Mouse (Mus musculus) MEL (cell line): Measurements from ENCODE around the gene Spg21. TPM values are rescaled to one million over a fixed set of nuclear protein-coding genes. Genes with fewer than 3 reads are reported as not detected.

Experiments used
- DNase-seq: peaks from one replicate; pipeline ENCODE4 v3.0.0; 2011; ENCODE audit warnings: low read depth, low spot score
- H3K27ac ChIP-seq: 2 replicates; pipeline ENCODE4 v1.5.1; 2012; ENCODE audit warnings: low read depth, mild to moderate bottlenecking, control low read depth, low read length, moderate library complexity; ENCODE audit not compliant: control insufficient read depth
- H3K27me3 ChIP-seq, 2 experiments: fragments of 150-350 bp in 1 of 2; sonication (generic) in 1 of 2; 2 replicates each; pipeline ENCODE4 v1.6.1; 2012; ENCODE audit warnings: low read length in 2 of 2, mild to moderate bottlenecking in 2 of 2, improper control_type of control experiment in 1 of 2, moderate library complexity in 1 of 2; ENCODE audit not compliant: insufficient read depth in 2 of 2, control insufficient read depth in 1 of 2
- H3K36me3 ChIP-seq, 2 experiments: 2 replicates each; pipeline ENCODE4 v1.6.1; 2012 to 2014; ENCODE audit warnings: low read length in 2 of 2, improper control_type of control experiment in 1 of 2, inconsistent platforms in 1 of 2, mild to moderate bottlenecking in 1 of 2; ENCODE audit not compliant: insufficient read depth in 2 of 2, control insufficient read depth in 1 of 2
- H3K4me1 ChIP-seq, 2 experiments: fragments of 150-350 bp in 1 of 2; sonication (generic) in 1 of 2; 2 replicates each; pipeline ENCODE4 v1.6.1; 2012; ENCODE audit warnings: low read length in 2 of 2, improper control_type of control experiment in 1 of 2, mild to moderate bottlenecking in 1 of 2; ENCODE audit not compliant: insufficient read depth in 2 of 2, control insufficient read depth in 1 of 2
- H3K4me3 ChIP-seq, 2 experiments: fragments of 150-350 bp in 1 of 2; sonication (generic) in 1 of 2; 2 replicates each; pipeline ENCODE4 v1.5.1; 2012; ENCODE audit warnings: low read depth in 2 of 2, low read length in 2 of 2, mild to moderate bottlenecking in 2 of 2, moderate library complexity in 2 of 2, control low read depth in 1 of 2, improper control_type of control experiment in 1 of 2; ENCODE audit not compliant: control insufficient read depth in 1 of 2, insufficient read depth in 1 of 2
- H3K79me2 ChIP-seq: 2 replicates; pipeline ENCODE4 v1.6.1; 2012; ENCODE audit warnings: mild to moderate bottlenecking, low read length, moderate library complexity; ENCODE audit not compliant: control insufficient read depth, poor library complexity, insufficient read depth
- H3K9ac ChIP-seq: 2 replicates; pipeline ENCODE4 v1.6.1; 2012; ENCODE audit warnings: low read depth, mild to moderate bottlenecking, control low read depth, low read length, moderate library complexity; ENCODE audit not compliant: control insufficient read depth, poor library complexity, severe bottlenecking
- H3K9me3 ChIP-seq: fragments of 150-350 bp; sonication (generic); replicated peaks from 2 replicates; pipeline ENCODE4 v1.6.1; 2012; ENCODE audit warnings: mild to moderate bottlenecking, low read length, improper control_type of control experiment, moderate library complexity; ENCODE audit not compliant: insufficient read depth
- BHLHE40 ChIP-seq: IDR thresholded peaks from 2 replicates; pipeline ENCODE4 v1.6.1; 2012; ENCODE audit warnings: low read depth, mild to moderate bottlenecking, inconsistent platforms, low read length, improper control_type of control experiment, borderline replicate concordance
- CHD1 ChIP-seq: IDR thresholded peaks from 2 replicates; pipeline ENCODE4 v1.6.1; 2012; ENCODE audit warnings: low read depth, mild to moderate bottlenecking, inconsistent platforms, low read length, improper control_type of control experiment
- CHD2 ChIP-seq: IDR thresholded peaks from 2 replicates; pipeline ENCODE4 v1.6.1; 2011; ENCODE audit warnings: low read length, improper control_type of control experiment
- EP300 ChIP-seq, 2 experiments: IDR thresholded peaks; 2 replicates each; pipeline ENCODE4 v1.6.1; 2011; ENCODE audit warnings: improper control_type of control experiment in 2 of 2, low read length in 2 of 2, low read depth in 1 of 2, mild to moderate bottlenecking in 1 of 2
- ETS1 ChIP-seq: IDR thresholded peaks from 2 replicates; pipeline ENCODE4 v1.6.1; 2012; ENCODE audit warnings: low read depth, mild to moderate bottlenecking, inconsistent platforms, low read length, improper control_type of control experiment, moderate library complexity
- GABPA ChIP-seq: IDR thresholded peaks from 2 replicates; pipeline ENCODE4 v1.6.1; 2012; ENCODE audit warnings: low read depth, mild to moderate bottlenecking, inconsistent platforms, low read length, improper control_type of control experiment, moderate library complexity
- GATA1 ChIP-seq: IDR thresholded peaks from 2 replicates; pipeline ENCODE4 v1.6.1; 2011; ENCODE audit warnings: low read depth, low read length, improper control_type of control experiment
- HCFC1 ChIP-seq: IDR thresholded peaks from 2 replicates; pipeline ENCODE4 v1.6.1; 2012; ENCODE audit warnings: low read depth, mild to moderate bottlenecking, inconsistent platforms, low read length, improper control_type of control experiment, moderate library complexity
- JUND ChIP-seq: IDR thresholded peaks from 2 replicates; pipeline ENCODE4 v1.6.1; 2011; ENCODE audit warnings: low read depth, mild to moderate bottlenecking, improper control_type of control experiment, low read length
- KAT2A ChIP-seq: conservative IDR thresholded peaks from 2 replicates; pipeline ENCODE4 v1.6.1; 2012; ENCODE audit warnings: low read depth, low read length, improper control_type of control experiment, inconsistent platforms
- MAX ChIP-seq: IDR thresholded peaks from 2 replicates; pipeline ENCODE4 v1.6.1; 2011; ENCODE audit warnings: low read length, improper control_type of control experiment
- MAZ ChIP-seq: IDR thresholded peaks from 2 replicates; pipeline ENCODE4 v1.6.1; 2012; ENCODE audit warnings: low read depth, mild to moderate bottlenecking, inconsistent platforms, low read length, improper control_type of control experiment
- NRF1 ChIP-seq: IDR thresholded peaks from 2 replicates; pipeline ENCODE4 v1.6.1; 2014; ENCODE audit warnings: low read depth, mild to moderate bottlenecking, inconsistent platforms, low read length, improper control_type of control experiment, moderate library complexity; ENCODE audit not compliant: poor library complexity, insufficient read depth, severe bottlenecking
- POLR2A ChIP-seq, 2 experiments: IDR thresholded peaks; 2 replicates each; pipeline ENCODE4 v1.6.1; 2011 to 2012; ENCODE audit warnings: low read length in 2 of 2, mild to moderate bottlenecking in 2 of 2, control low read depth in 1 of 2, improper control_type of control experiment in 1 of 2, low read depth in 1 of 2, moderate library complexity in 1 of 2; ENCODE audit not compliant: control insufficient read depth in 1 of 2, insufficient read depth in 1 of 2, poor library complexity in 1 of 2
- POLR2AphosphoS2 ChIP-seq: IDR thresholded peaks from 2 replicates; pipeline ENCODE4 v1.6.1; 2011; ENCODE audit warnings: low read length, improper control_type of control experiment
- POLR2AphosphoS5 ChIP-seq: IDR thresholded peaks from 2 replicates; pipeline ENCODE4 v1.6.1; 2012; ENCODE audit warnings: low read depth, borderline replicate concordance, mild to moderate bottlenecking, inconsistent platforms, low read length, moderate library complexity, mixed read lengths
- SIN3A ChIP-seq: IDR thresholded peaks from 2 replicates; pipeline ENCODE4 v1.6.1; 2012; ENCODE audit warnings: low read length, improper control_type of control experiment, inconsistent platforms
- TAL1 ChIP-seq: IDR thresholded peaks from 2 replicates; pipeline ENCODE4 v1.6.1; 2012; ENCODE audit warnings: mild to moderate bottlenecking, inconsistent platforms, low read length, moderate library complexity, mixed read lengths
- TBP ChIP-seq: IDR thresholded peaks from 2 replicates; pipeline ENCODE4 v1.8.0; 2011; ENCODE audit warnings: low read depth, low read length, improper control_type of control experiment
- UBTF ChIP-seq: IDR thresholded peaks from 2 replicates; pipeline ENCODE4 v1.6.1; 2012; ENCODE audit warnings: low read depth, mild to moderate bottlenecking, inconsistent platforms, low read length, improper control_type of control experiment, moderate library complexity, borderline replicate concordance; ENCODE audit not compliant: insufficient read depth
- USF2 ChIP-seq, 2 experiments: IDR thresholded peaks; 2 replicates each; pipeline ENCODE4 v1.6.1; 2011 to 2012; ENCODE audit warnings: improper control_type of control experiment in 2 of 2, low read length in 2 of 2, borderline replicate concordance in 1 of 2, inconsistent platforms in 1 of 2, low read depth in 1 of 2, mild to moderate bottlenecking in 1 of 2; ENCODE audit not compliant: insufficient read depth in 1 of 2
- ZKSCAN1 ChIP-seq: IDR thresholded peaks from 2 replicates; pipeline ENCODE4 v1.6.1; 2012; ENCODE audit warnings: low read depth, mild to moderate bottlenecking, inconsistent platforms, low read length, improper control_type of control experiment, moderate library complexity
- ZMIZ1 ChIP-seq: IDR thresholded peaks from 2 replicates; pipeline ENCODE4 v1.6.1; 2012; ENCODE audit warnings: low read depth, mild to moderate bottlenecking, inconsistent platforms, low read length, improper control_type of control experiment, moderate library complexity
- ZNF384 ChIP-seq: IDR thresholded peaks from 2 replicates; pipeline ENCODE4 v1.6.1; 2012; ENCODE audit warnings: low read depth, mild to moderate bottlenecking, inconsistent platforms, low read length, improper control_type of control experiment
- polyA plus RNA-seq, 2 experiments: library from polyadenylated mRNA; stranded (reverse) in 1 of 2; unstranded in 1 of 2; fragments of >175 nt in 1 of 2; fragments of >200 nt in 1 of 2; gene quantifications; 2 replicates each; pipeline versions ENCODE4 v1.2.1 to v1.2.4; 2012; ENCODE audit warnings: low replicate concordance in 2 of 2, low read depth in 1 of 2; ENCODE audit not compliant: insufficient read length in 2 of 2, insufficient read depth in 1 of 2, missing spikeins in 1 of 2
- total RNA-seq: library from RNA; depleted of rRNA; stranded (reverse); fragments of 300-350 nt; gene quantifications from 2 replicates; pipeline ENCODE4 v1.2.3, GENCODE M21; 2012

The Spg21 gene
- total and polyA plus RNA-seq, 3 experiments: 21.7 to 25.9 TPM; not detected in 1

DNA sequence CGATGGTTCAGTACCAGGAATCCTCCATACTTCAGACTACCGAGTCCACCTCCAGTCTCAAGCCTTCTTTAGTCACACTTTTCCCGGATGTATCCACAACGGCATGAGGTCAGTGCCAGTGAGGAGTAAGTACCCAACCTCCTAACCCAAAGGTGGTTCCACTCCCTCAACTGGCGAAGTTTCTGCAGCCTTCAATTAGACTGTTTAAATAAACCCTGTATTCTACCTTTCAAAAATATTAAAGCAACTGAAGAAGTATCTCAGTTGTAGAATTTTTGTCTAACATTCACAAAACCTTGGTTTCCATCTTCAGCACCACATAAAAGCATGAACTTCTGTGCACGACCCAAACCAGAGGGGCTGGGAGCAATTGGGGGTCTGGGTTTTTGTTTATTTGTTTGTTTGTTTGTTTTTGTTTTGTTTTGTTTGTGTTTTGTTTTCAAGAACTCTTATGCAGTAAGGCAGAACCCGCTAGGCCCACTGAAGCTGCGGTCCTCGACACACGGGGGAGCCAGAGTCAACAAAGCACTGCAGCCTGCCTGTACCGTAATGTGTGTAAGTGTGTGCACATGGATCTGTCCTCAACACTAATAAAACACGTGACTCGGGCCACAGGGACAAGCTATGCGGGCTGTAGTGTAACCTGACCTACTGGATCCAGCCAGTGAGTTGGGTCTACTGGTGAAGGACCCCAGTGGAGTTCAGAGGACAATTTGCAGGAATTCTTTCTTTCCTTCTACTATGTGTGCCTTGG lies 63.0 kb downstream of the Spg21 start (continued):
- 0 out of 2 replicates have a peak, but pooled peaks have one; percentile 23 for TF ChIP-seq ZNF384
- peak; percentile 77; the same call in 1 of the 2 replicates for TF ChIP-seq SIN3A
- no peak for TF ChIP-seq POLR2AphosphoS5
- TF ChIP-seq JUND: no peak
- no peak for TF ChIP-seq MAZ
- peak; percentile 72; the same call in 1 of the 2 replicates for TF ChIP-seq BHLHE40
- peak in 1 of 2 experiments; percentile 16; a peak in 1 of 4 replicates for TF ChIP-seq EP300 (IDR thresholded peaks at IDR 0.05; ENCODE audit: low read depth in 1 of 2, low read length in 2 of 2)
- TF ChIP-seq CHD1: no peak
- no peak for TF ChIP-seq KAT2A
- no peak for TF ChIP-seq ZMIZ1
- TF ChIP-seq HCFC1: no peak
- TF ChIP-seq UBTF: no peak
- TF ChIP-seq POLR2A (IDR thresholded peaks at IDR 0.05; ENCODE audit: control insufficient read depth in 1 of 2, insufficient read depth in 1 of 2, low read depth in 1 of 2, low read length in 2 of 2, poor library complexity in 1 of 2): no peak

GRCm38 (mm10) chr9:65525445-65526195 lies 64.9 kb downstream of the Spg21 start:
- Histone ChIP-seq H3K79me2 (no peaks in the 10 kb centered on the region), H3K4me3 (no peak overlapping the region), H3K27me3 (no peaks in the 10 kb centered on the region), H3K4me1 (peaks cover 0 to 19% of the 10 kb centered on the region in 2 experiments; a peak in 3 of 4 replicates), H3K9ac (no peak overlapping the region), H3K9me3 (no peaks in the 10 kb centered on the region), H3K36me3 (peaks cover 0 to 3% of the 10 kb centered on the region in 2 experiments; a peak in 2 of 4 replicates), H3K27ac (no peak overlapping the region)
- TF ChIP-seq MAX: no peak
- no peak for TF ChIP-seq TAL1
- no peak for TF ChIP-seq USF2 (IDR thresholded peaks at IDR 0.05; ENCODE audit: borderline replicate concordance in 1 of 2, insufficient read depth in 1 of 2, low read depth in 1 of 2, low read length in 2 of 2)
- TF ChIP-seq POLR2AphosphoS2: no peak
- no peak for TF ChIP-seq EP300 (IDR thresholded peaks at IDR 0.05; ENCODE audit: low read depth in 1 of 2, low read length in 2 of 2)
- no peak for TF ChIP-seq ETS1
- no peak for TF ChIP-seq GABPA
- TF ChIP-seq NRF1: no peak
- TF ChIP-seq GATA1: no peak
- no peak for TF ChIP-seq BHLHE40
- no peak for TF ChIP-seq MAZ
- TF ChIP-seq ZKSCAN1: no peak
- TF ChIP-seq CHD2: no peak
- TF ChIP-seq TBP: no peak
- no peak for TF ChIP-seq JUND
- TF ChIP-seq POLR2AphosphoS5: no peak
- no peak for DNase-seq
